Mouse (Mus musculus) spleen, postnatal 36 days (tissue): ENCODE data around the gene Cd163l1.

ENCODE experiments used
- DNase-seq, 2 experiments: peaks; one replicate each; pipeline ENCODE4 v3.0.0; 2022; ENCODE audit warnings: low spot score in 2 of 2, mixed read lengths in 1 of 2

The Cd163l1 gene

GRCm38 (mm10) chr7:140217967-140218366 is at the start of gene Cd163l1:
TSS of gene Cd163l1 (plus strand) at chr7:140218267.
- DNase-seq = no peak

- no peak for DNase-seq
These were observed 48.7 kb upstream of the Cd163l1 start for GRCm38 (mm10) chr7:140169386-140169785.

GRCm38 (mm10) chr7:140170863-140171262 is 47.2 kb upstream of the Cd163l1 start:
- DNase-seq = no peak

- no peak for DNase-seq
These were observed 45.1 kb upstream of the Cd163l1 start, which contains the start of gene Olfr523 for GRCm38 (mm10) chr7:140172936-140173335. TSS of gene Olfr523 (plus strand) at chr7:140173217.

GRCm38 (mm10) chr7:140179176-140179575 is 38.9 kb upstream of the Cd163l1 start:
- no peak for DNase-seq

- no peak for DNase-seq
These were observed 37.4 kb upstream of the Cd163l1 start for GRCm38 (mm10) chr7:140180692-140181091.

- DNase-seq = no peak
These were observed 33.9 kb upstream of the Cd163l1 start for GRCm38 (mm10) chr7:140184206-140184605.

- DNase-seq = no peak
These were observed 31.1 kb upstream of the Cd163l1 start for GRCm38 (mm10) chr7:140186646-140187620.

- no peak for DNase-seq
These were observed 30.2 kb upstream of the Cd163l1 start for GRCm38 (mm10) chr7:140187721-140188390.

GRCm38 (mm10) chr7:140188391-140189328 is 29.4 kb upstream of the Cd163l1 start:
- no peak for DNase-seq

GRCm38 (mm10) chr7:140190435-140190834 is 27.6 kb upstream of the Cd163l1 start:
- no peak for DNase-seq

GRCm38 (mm10) chr7:140192445-140192844 is 25.6 kb upstream of the Cd163l1 start:
- no peak for DNase-seq

GRCm38 (mm10) chr7:140192851-140193250 is 25.2 kb upstream of the Cd163l1 start:
- no peak for DNase-seq

- DNase-seq = no peak
These were observed 24.0 kb upstream of the Cd163l1 start for GRCm38 (mm10) chr7:140194031-140194430.

- no peak for DNase-seq
These were observed 22.1 kb upstream of the Cd163l1 start for GRCm38 (mm10) chr7:140196002-140196401.

GRCm38 (mm10) chr7:140201090-140201489 is 17.0 kb upstream of the Cd163l1 start:
- DNase-seq = no peak

- DNase-seq = no peak
These were observed 12.2 kb upstream of the Cd163l1 start, which contains the start of gene Olfr524 for GRCm38 (mm10) chr7:140205864-140206263. TSS of gene Olfr524 (minus strand) at chr7:140205964.

GRCm38 (mm10) chr7:140206904-140207303 is 11.2 kb upstream of the Cd163l1 start:
- no peak for DNase-seq

- peak; percentile 20 to 22 for DNase-seq
These were observed 9.9 kb upstream of the Cd163l1 start for GRCm38 (mm10) chr7:140208153-140208552.

- no peak for DNase-seq
These were observed 9.4 kb upstream of the Cd163l1 start for GRCm38 (mm10) chr7:140208677-140209076.

- no peak for DNase-seq
These were observed 4.2 kb upstream of the Cd163l1 start for GRCm38 (mm10) chr7:140213841-140214240.
